Mouse (Mus musculus) G1E (cell line): ENCODE measurements at regions not wholly inside any gene's neighbourhood (a gene's known extent, or its start where the extent isn't known, plus 50 kb on each side); places are given as distances from the start of the nearest gene placed in this dataset.

ENCODE experiments used
- CTCF ChIP-seq: IDR thresholded peaks from 2 replicates; pipeline ENCODE4 v1.5.1; 2012; ENCODE audit warnings: low read depth, low read length, inconsistent platforms, mixed read lengths
- GATA1 ChIP-seq: IDR thresholded peaks from 2 replicates; pipeline ENCODE4 v1.6.1; 2012; ENCODE audit warnings: borderline replicate concordance, low read length, inconsistent platforms, mixed read lengths
- GATA2 ChIP-seq: IDR thresholded peaks from 2 replicates; pipeline ENCODE4 v1.6.1; 2012; ENCODE audit warnings: low read depth, low read length, inconsistent platforms, borderline replicate concordance
- TAL1 ChIP-seq: conservative IDR thresholded peaks from 2 replicates; pipeline ENCODE4 v1.6.1; 2012; ENCODE audit warnings: low read depth, low read length, inconsistent platforms, mixed read lengths

DNA sequence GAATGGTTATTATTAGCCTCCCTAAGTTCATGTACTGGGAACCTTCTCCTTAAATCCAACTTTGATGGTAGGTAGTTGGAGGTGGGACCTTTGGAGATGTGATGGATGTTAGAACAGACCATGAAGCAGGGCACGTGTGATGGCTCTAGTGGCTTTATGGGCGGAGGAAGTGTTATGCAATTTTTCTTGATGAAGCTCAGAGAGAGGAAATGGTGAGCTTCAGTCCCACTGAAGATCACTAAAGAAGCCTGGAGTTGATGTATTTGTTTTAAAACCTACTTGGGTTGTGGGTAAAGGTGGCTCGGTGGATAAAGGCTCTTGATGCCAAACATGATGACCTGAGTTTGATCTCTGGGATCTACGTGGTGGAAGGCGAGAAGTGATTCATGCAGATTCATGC is 66.5 kb upstream of the Neurl1b start:
- TF ChIP-seq CTCF, result no peak
- no peak for TF ChIP-seq GATA2
- no peak for TF ChIP-seq TAL1
- TF ChIP-seq GATA1, result no peak
